Mouse (Mus musculus) embryonic fibroblast, embryonic 13.5 days (primary cell): ENCODE data around the gene Phactr1. TPM values are rescaled to one million over a fixed set of nuclear protein-coding genes. Genes with fewer than 3 reads are reported as not detected.

ENCODE experiments used
- H3K27ac ChIP-seq: 2 replicates; pipeline ENCODE4 v1.5.1; 2012; ENCODE audit warnings: low read length, control low read depth, inconsistent platforms; ENCODE audit not compliant: insufficient read depth
- H3K4me1 ChIP-seq: 2 replicates; pipeline ENCODE4 v1.6.1; 2011; ENCODE audit warnings: low read length; ENCODE audit not compliant: control insufficient read depth, insufficient read depth
- H3K4me3 ChIP-seq: 2 replicates; pipeline ENCODE4 v1.5.1; 2011; ENCODE audit warnings: mild to moderate bottlenecking, control low read depth, low read length; ENCODE audit not compliant: insufficient read depth
- CTCF ChIP-seq: IDR thresholded peaks from 2 replicates; pipeline ENCODE4 v1.5.1; 2011; ENCODE audit warnings: mild to moderate bottlenecking, control low read depth, low read length, moderate library complexity, borderline replicate concordance; ENCODE audit not compliant: insufficient read depth
- POLR2A ChIP-seq: IDR thresholded peaks from 2 replicates; pipeline ENCODE4 v1.6.1; 2011; ENCODE audit warnings: low read depth, mild to moderate bottlenecking, control low read depth, low read length, moderate library complexity
- polyA plus RNA-seq: library from polyadenylated mRNA; stranded (reverse); fragments of >200 nt; gene quantifications from 2 replicates; pipeline ENCODE4 v1.2.4, GENCODE M21; 2011; ENCODE audit warnings: low read depth; ENCODE audit not compliant: missing spikeins, insufficient read length

The Phactr1 gene
- polyA plus RNA-seq, 1 experiment: 9.5 TPM

DNA sequence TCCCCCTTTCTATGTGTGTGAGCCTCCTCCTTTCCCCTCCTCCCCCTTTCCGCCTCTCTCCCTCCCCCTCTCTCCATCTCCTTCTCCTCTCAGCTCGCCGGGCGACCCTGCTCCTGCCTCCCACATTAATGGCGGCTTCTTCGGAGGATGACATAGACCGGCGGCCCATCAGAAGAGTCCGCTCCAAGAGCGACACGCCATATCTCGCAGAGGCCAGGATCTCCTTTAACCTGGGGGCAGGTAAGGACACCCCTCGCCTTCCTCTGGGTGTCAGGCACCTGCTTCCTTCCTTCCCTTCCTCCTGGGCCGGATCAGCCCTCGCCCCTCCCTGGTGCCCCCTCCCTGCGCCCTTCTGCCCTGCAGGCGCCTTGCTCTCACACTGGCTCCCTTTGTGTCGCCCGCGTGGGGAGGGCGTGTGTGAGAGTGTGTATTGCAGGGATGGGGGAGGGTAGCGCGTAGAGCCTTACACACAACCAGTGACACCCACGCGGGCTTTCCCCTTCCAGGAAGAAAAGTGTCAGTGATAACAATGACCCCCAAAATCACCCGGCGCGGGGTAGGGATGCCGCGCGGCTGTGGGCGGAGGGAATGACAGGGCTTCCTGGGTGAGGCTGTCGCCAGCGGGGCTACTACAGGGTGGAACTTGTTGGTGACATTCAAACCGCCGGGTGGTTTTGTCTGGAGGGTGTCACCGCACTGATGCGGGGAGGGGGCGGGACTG lies 29.3 kb downstream of the Phactr1 start:
- Histone ChIP-seq H3K4me3 (no peak overlapping the region), H3K27ac (no peak overlapping the region), H3K4me1 (no peaks in the 10 kb centered on the region)
- TF ChIP-seq POLR2A (no peak), CTCF (no peak)

DNA sequence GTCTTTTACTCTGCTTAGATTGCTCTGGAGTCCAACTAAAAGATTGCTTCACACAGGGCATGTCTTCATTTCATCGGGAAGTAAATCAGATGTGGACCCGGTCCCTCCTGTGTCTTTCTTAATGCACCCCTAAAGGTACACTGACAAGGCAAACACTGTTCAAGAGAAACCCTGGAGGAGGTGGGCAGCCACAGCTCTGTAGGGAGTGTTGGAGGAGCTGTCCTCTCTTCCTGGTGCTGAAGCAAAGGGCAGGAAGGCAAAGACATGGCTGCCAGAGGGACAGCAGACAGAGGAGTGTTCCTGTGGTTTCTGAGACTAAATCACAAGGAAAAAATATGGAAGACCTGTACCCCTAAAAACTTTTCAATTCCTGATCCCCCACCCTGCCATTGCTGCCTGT lies 31.1 kb downstream of the Phactr1 start:
- Histone ChIP-seq H3K27ac (no peak overlapping the region), H3K4me1 (no peaks in the 10 kb centered on the region), H3K4me3 (no peak overlapping the region)
- TF ChIP-seq POLR2A (no peak), CTCF (no peak)

DNA sequence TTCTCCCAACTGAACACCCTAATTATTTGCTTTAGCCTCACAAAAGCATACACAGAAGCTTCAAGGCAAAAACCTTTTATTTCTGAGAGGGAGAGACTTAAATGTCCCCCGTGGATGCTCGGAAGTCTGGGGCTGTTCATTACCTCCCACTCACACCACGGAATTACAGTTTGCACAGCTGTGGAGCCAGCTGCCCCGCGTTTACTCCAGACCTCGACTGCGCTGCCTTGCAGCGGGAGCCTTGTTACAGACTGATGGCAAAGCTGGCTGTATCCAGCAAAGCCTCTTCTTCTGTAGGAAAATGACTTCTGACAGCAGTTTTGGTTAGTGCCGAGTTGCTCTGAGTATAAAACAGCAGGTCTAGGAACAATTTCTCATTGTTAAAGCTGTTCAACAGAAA lies 39.0 kb downstream of the Phactr1 start:
- Histone ChIP-seq H3K4me1 (no peaks in the 10 kb centered on the region), H3K27ac (no peak overlapping the region), H3K4me3 (no peak overlapping the region)
- TF ChIP-seq POLR2A (no peak), CTCF (no peak)

GRCm38 (mm10) chr13:42720135-42720534 lies 39.7 kb downstream of the Phactr1 start:
- H3K4me1 ChIP-seq: no peaks in the 10 kb centered on the region
- no peak overlapping the region for H3K27ac ChIP-seq
- TF ChIP-seq CTCF (no peak), POLR2A (no peak)
- no peak overlapping the region for H3K4me3 ChIP-seq

GRCm38 (mm10) chr13:42720648-42721047 lies 40.2 kb downstream of the Phactr1 start:
- no peak overlapping the region for H3K27ac ChIP-seq
- TF ChIP-seq CTCF: no peak
- TF ChIP-seq POLR2A: no peak
- H3K4me1 ChIP-seq: no peaks in the 10 kb centered on the region
- H3K4me3 ChIP-seq: no peak overlapping the region

DNA sequence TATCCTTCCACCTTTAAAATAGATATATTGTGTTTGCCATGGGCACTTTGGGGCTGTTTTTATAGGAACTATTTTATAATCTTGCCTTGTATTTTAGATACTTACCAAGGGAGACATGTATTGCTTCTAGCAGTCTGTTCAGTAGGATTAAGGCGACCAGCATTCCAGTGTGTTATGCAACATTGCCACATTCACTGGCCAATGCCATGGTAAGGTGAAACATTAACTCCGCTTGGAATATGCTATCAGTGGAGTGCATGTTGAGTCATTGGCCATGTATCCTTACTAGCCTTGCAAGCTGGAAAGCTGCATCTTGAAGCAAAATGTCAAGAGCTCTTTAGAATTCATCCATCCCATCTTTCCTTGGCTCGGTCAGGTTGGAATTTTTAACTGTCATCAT lies 43.6 kb downstream of the Phactr1 start:
- H3K4me3 ChIP-seq: no peak overlapping the region
- no peak for TF ChIP-seq POLR2A
- TF ChIP-seq CTCF: no peak
- H3K4me1 ChIP-seq: no peaks in the 10 kb centered on the region

GRCm38 (mm10) chr13:42725709-42726231 lies 45.3 kb downstream of the Phactr1 start:
- Histone ChIP-seq H3K4me3 (no peak overlapping the region), H3K4me1 (no peaks in the 10 kb centered on the region), H3K27ac (no peak overlapping the region)
- no peak for TF ChIP-seq CTCF
- no peak for TF ChIP-seq POLR2A

More for the DNA sequence above, 43.6 kb downstream of the Phactr1 start:
- no peak overlapping the region for H3K27ac ChIP-seq

DNA sequence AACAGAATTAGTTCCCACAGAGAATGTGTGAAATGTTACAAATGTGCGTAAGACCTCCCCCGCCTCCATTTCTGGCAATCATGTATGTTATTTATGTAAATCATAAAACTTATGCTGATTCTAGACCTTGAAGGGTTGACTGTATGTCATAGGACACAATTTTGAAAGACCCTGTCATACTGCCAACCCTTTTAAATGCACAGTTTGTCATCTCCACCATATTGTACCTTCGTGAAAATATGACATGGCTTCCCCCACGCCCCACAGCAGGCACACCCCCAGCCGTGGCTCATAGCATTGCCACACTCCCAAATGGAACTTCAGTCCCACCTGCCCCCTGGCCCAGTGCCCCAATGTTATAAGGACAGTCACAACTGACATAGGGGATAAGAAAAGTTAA lies 57.1 kb downstream of the Phactr1 start:
- TF ChIP-seq CTCF: no peak
- TF ChIP-seq POLR2A: no peak
- Histone ChIP-seq H3K4me3 (no peak overlapping the region), H3K27ac (no peak overlapping the region), H3K4me1 (no peaks in the 10 kb centered on the region)

GRCm38 (mm10) chr13:42738152-42738551 lies 57.7 kb downstream of the Phactr1 start:
- TF ChIP-seq CTCF (no peak), POLR2A (no peak)
- H3K4me1 ChIP-seq: no peaks in the 10 kb centered on the region

DNA sequence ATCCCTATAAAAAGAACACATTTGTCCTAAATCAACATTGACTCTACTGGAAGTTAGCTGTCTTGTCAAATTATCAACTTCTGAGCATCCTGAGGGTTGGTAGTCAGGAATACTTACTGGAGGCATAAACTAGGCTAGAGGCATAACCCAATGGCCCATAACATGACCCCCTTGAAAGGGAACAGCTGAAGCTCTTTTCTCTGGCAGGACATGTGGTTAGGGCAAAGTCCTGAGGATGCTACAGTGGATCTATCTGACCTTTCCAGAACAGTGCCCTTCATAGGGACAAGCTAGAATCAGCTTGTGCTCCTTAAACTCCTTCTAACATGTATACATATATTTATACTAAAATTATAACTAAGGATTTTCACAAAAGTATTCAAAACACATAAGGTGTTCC lies 61.8 kb downstream of the Phactr1 start:
- no peaks in the 10 kb centered on the region for H3K4me1 ChIP-seq
- no peak overlapping the region for H3K4me3 ChIP-seq
- no peak overlapping the region for H3K27ac ChIP-seq
- TF ChIP-seq POLR2A (no peak), CTCF (no peak)

More at GRCm38 (mm10) chr13:42738152-42738551, 57.7 kb downstream of the Phactr1 start:
- H3K4me3 ChIP-seq: no peak overlapping the region
- no peak overlapping the region for H3K27ac ChIP-seq

DNA sequence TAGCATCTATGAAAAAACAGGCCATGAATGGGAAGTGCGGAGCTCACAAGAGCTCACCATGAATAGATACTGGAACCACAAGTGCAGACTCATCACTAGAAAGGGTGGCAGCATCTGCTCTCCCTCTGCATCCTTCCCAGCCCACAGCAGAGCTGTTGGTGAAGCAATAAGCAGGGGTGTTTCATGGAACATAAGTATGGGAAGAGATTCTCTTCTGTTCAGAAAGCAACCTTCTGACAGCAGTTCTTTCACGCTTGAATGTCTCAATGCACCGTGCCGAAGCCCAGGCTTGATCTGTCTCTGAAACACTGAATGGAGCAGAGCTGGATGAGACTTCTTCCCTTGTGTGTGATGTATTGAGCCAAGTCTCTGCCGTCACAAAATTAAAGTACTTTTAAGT lies 64.0 kb downstream of the Phactr1 start:
- Histone ChIP-seq H3K4me1 (peaks cover 3% of the 10 kb centered on the region; the same call in 1 of the 2 replicates), H3K4me3 (no peak overlapping the region), H3K27ac (no peak overlapping the region)
- TF ChIP-seq POLR2A (no peak), CTCF (no peak)
